Mouse (Mus musculus) heart, adult 2 months (tissue): ENCODE measurements around the gene Ttc7. TPM values are rescaled to one million over a fixed set of nuclear protein-coding genes. Genes with fewer than 3 reads are reported as not detected.

Source experiments
- DNase-seq, 2 experiments: peaks; one replicate each; pipeline ENCODE4 v3.0.0; 2021
- H3K27ac ChIP-seq: fragments of 200-600 bp; 2 replicates; pipeline ENCODE4 v1.8.1; 2022
- H3K27me3 ChIP-seq: fragments of 200-500 bp; 2 replicates; pipeline ENCODE4 v1.6.1; 2012; ENCODE audit warnings: mild to moderate bottlenecking, low read length, inconsistent platforms, mixed read lengths; ENCODE audit not compliant: control insufficient read depth, insufficient read depth
- H3K36me3 ChIP-seq: fragments of 200-500 bp; 2 replicates; pipeline ENCODE4 v1.6.1; 2012; ENCODE audit warnings: low read length, inconsistent platforms; ENCODE audit not compliant: control insufficient read depth, insufficient read depth
- H3K4me1 ChIP-seq: fragments of 200-500 bp; 2 replicates; pipeline ENCODE4 v1.6.1; 2011; ENCODE audit warnings: low read length; ENCODE audit not compliant: control insufficient read depth, insufficient read depth
- H3K4me3 ChIP-seq: fragments of 200-600 bp; 2 replicates; pipeline ENCODE4 v1.8.1; 2022
- H3K79me2 ChIP-seq: fragments of 200-500 bp; replicated peaks from 2 replicates; pipeline ENCODE4 v1.6.1; 2012; ENCODE audit warnings: mild to moderate bottlenecking, inconsistent platforms, low read length, moderate library complexity, mixed read lengths; ENCODE audit not compliant: control insufficient read depth, insufficient read depth
- H3K9ac ChIP-seq: fragments of 200-500 bp; 2 replicates; pipeline ENCODE4 v1.6.1; 2012; ENCODE audit warnings: low read depth, mild to moderate bottlenecking, control low read depth, inconsistent platforms, low read length, mixed read lengths
- CTCF ChIP-seq: fragments of 200-600 bp; IDR thresholded peaks from 2 replicates; pipeline ENCODE4 v1.8.1; 2022; ENCODE audit warnings: antibody characterized with exemption, mild to moderate bottlenecking, moderate library complexity
- EP300 ChIP-seq: fragments of 200-500 bp; IDR thresholded peaks from 2 replicates; pipeline ENCODE4 v1.6.1; 2011; ENCODE audit warnings: low read depth, low read length, control low read depth; ENCODE audit not compliant: insufficient read depth
- POLR2A ChIP-seq: fragments of 200-500 bp; IDR thresholded peaks from 2 replicates; pipeline ENCODE4 v1.6.1; 2011; ENCODE audit warnings: mild to moderate bottlenecking, low read depth, low read length, control low read depth; ENCODE audit not compliant: insufficient read depth
- WGBS: fragments of 180-500 bp; shearing (Covaris S2); methylation state at CpG from one replicate; pipeline ENCODE4 v1.1.7; 2018; 5-methylcytosine and 5-hydroxymethylcytosine counted together
- intact Hi-C: fragments of 180-260 bp; cut with DNase I; formaldehyde crosslinking; loops from one replicate; pipeline ENCODE4 v1.15.1; 2025
- polyA plus RNA-seq: library from polyadenylated mRNA; depleted of rRNA; stranded (reverse); fragments of >200 nt; gene quantifications from 2 replicates; pipeline ENCODE4 v1.2.3, GENCODE M21; 2012
- total RNA-seq, 2 experiments: library from RNA; stranded (reverse); gene quantifications; 2 replicates each; pipeline ENCODE4 v1.2.3; 2021

Ttc7 gene
- total and polyA plus RNA-seq, 3 experiments, result 20.9 to 23.2 (median 21.3) TPM

- H3K9ac ChIP-seq, result no peak overlapping the region
- WGBS, result 58% methylated on average over 15 of the region's 15 CpGs
- no peaks in the 10 kb centered on the region for H3K36me3 ChIP-seq
- intact Hi-C loops, result no loop called here
- H3K4me1 ChIP-seq, result no peaks in the 10 kb centered on the region; the same call in 1 of the 2 replicates
- H3K4me3 ChIP-seq, result no peak overlapping the region
- no peak for DNase-seq
- no peaks in the 10 kb centered on the region for H3K79me2 ChIP-seq
- TF ChIP-seq POLR2A (no peak), CTCF (no peak), EP300 (no peak)
- no peak overlapping the region for H3K27ac ChIP-seq
- no peaks in the 10 kb centered on the region for H3K27me3 ChIP-seq
These were observed 7.0 kb upstream of the Ttc7 start for GRCm38 (mm10) chr17:87275363-87276341.

- Histone ChIP-seq H3K4me3 (peak overlapping the region; percentile 76), H3K4me1 (peaks cover 2% of the 10 kb centered on the region; the same call in 1 of the 2 replicates), H3K9ac (peak overlapping the region; percentile 96), H3K27me3 (no peaks in the 10 kb centered on the region), H3K27ac (peak overlapping the region; percentile 97), H3K79me2 (no peaks in the 10 kb centered on the region), H3K36me3 (no peaks in the 10 kb centered on the region)
- intact Hi-C loops, result loop anchor here (2.0 to 10.0 kb wide), 2 partner anchors 31 to 1137 kb away; partner anchors contain the start of gene Srbd1
- under 1% methylated on average over 44 of the region's 44 CpGs for WGBS
- TF ChIP-seq EP300 (0 out of 2 replicates have a peak, but pooled peaks have one; percentile 43), POLR2A (peak; percentile 94), CTCF (no peak)
- peak; percentile 95 to 96 for DNase-seq
These were observed 530 bp upstream of the Ttc7 start for GRCm38 (mm10) chr17:87282007-87282705.

- Histone ChIP-seq H3K4me3 (peak overlapping the region; percentile 76), H3K9ac (peak overlapping the region; percentile 94), H3K4me1 (peaks cover 2% of the 10 kb centered on the region; the same call in 1 of the 2 replicates), H3K27me3 (no peaks in the 10 kb centered on the region), H3K79me2 (no peaks in the 10 kb centered on the region), H3K36me3 (no peaks in the 10 kb centered on the region), H3K27ac (peak overlapping the region; percentile 97)
- intact Hi-C loops, result loop anchor here (2.0 to 10.0 kb wide), 2 partner anchors 30 to 1138 kb away; partner anchors contain the start of gene Srbd1
- no peak for DNase-seq
- TF ChIP-seq CTCF (no peak), POLR2A (no peak), EP300 (no peak)
- under 1% methylated on average over 56 of the region's 56 CpGs for WGBS
These were observed 519 bp downstream of the Ttc7 start for GRCm38 (mm10) chr17:87283055-87283754.

GRCm38 (mm10) chr17:87283755-87284481, 1.2 kb downstream of the Ttc7 start:
- intact Hi-C loops, result loop anchor here (2.0 to 10.0 kb wide), 2 partner anchors 29 to 1139 kb away; partner anchors contain the start of gene Srbd1
- 24% methylated on average over 21 of the region's 21 CpGs for whole genome bisulfite sequencing

More at GRCm38 (mm10) chr17:87283755-87284481, 1.2 kb downstream of the Ttc7 start:
- H3K79me2 ChIP-seq, result no peaks in the 10 kb centered on the region
- H3K27ac ChIP-seq, result no peak overlapping the region
- H3K27me3 ChIP-seq, result no peaks in the 10 kb centered on the region
- peaks cover 2% of the 10 kb centered on the region; the same call in 1 of the 2 replicates for H3K4me1 ChIP-seq
- peak; percentile 53 to 68 for DNase-seq
- peak overlapping the region; percentile 76 for H3K4me3 ChIP-seq
- H3K36me3 ChIP-seq, result no peaks in the 10 kb centered on the region
- H3K9ac ChIP-seq, result peak overlapping the region; percentile 94
- TF ChIP-seq CTCF, result no peak
- TF ChIP-seq POLR2A, result no peak
- no peak for TF ChIP-seq EP300
